Mouse (Mus musculus) kidney, adult 2 months (tissue): ENCODE data around the gene Gm45140.

Experiments
- CTCF ChIP-seq: fragments of 200-500 bp; conservative IDR thresholded peaks from 2 replicates; pipeline ENCODE4 v1.5.1; 2011; ENCODE audit warnings: low read depth, mild to moderate bottlenecking, control low read depth, low read length, moderate library complexity, mixed read lengths; ENCODE audit not compliant: insufficient read depth, insufficient read length
- POLR2A ChIP-seq: fragments of 200-500 bp; IDR thresholded peaks from one replicate; pipeline ENCODE4 v1.6.1; 2011; ENCODE audit warnings: low read depth, low read length, control low read depth

DNA sequence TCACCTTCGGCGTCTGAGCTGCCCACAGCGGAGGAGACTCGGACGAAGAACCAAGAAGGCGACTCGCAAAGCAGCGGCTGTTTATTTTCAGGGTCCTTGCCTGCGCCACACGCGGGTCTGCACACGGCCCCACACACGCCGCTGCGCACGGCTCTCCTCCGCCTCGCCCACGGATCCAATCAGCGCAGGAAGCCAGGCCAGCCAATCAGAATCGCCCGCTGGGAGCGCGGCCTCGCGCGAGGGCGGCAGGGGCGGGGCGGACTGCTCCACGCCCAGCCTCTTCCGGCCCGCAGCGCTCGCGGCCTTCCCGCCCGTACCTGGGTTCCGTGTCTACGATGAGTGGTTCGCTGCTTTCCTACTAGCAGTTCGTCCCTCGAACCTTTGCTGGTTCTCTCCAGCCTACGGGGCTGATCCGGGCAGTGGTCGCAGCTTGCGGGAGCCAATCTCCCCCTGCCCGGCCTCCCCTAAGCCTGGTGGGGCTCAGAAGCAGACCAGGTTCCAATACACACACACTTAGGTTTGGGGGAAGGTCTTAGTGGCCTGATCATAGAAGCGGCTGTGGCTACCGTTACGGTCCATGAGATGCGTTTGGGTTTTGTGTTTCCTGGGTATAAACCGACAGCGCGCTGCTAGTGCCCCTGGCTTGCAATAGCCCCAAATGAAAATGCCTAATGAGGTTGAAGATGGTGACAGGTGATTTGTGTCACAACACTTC is 15.5 kb upstream of the Gm45140 start, which contains the start of gene Cnbp:
- no peak for TF ChIP-seq CTCF
- TF ChIP-seq POLR2A: peak; percentile 88
